ENCODE assay signal across 11 mouse cellular contexts in the genomic region with DNA sequence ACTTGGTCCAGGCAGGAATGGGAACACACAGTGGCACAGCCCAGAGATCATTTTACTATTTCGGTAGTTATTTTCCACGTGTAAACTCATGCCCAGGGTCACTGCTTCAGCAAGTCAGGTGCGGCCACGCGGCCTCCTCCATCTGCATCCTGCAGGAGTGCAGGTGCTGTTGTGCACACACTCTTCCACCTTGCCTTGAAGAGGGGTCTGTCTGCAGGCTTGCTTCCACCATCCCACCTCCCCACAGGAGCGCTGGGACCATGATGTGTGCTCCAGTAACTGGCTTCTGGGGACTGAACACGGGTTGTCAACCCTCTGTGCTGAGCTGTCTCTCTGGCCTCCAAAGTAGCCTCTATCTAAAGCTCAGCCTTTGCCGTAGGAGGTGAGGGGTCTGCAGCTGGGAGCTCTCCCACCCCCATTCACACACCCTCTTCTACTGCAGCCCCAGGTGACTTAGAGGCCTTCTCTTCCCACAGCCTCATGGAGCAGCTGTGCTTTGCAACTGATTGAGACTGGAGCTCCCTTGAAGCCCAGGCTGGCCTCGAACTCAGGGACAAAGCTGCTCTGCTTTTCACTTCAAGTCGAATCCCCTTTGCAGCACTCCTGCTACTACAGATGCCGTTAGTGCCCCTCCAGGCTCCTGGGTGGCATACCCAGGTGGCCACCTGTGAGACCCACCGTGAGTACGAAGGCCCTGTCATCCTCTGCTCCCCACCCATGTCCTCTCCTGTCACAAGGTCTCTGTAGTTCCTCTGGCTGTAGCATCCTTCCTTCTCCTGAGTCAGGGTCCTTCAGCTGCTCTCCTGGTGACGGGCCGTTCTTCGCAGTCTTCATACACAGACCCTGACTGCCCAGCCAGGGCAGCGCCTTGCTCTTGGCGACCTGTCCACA. TPM values are rescaled to one million over a fixed set of nuclear protein-coding genes. Genes with fewer than 3 reads are reported as not detected.
DNase-seq lines count a peak whose midpoint lies in the region; ATAC-seq and TF ChIP-seq lines count a peak whose summit lies in the region.
"Had no signal": no experiment of that assay in that cellular context is flagged by ENCODE, and none has a peak within 500 bp of the region (broad histone marks: within the 10 kb centered on the region; RNA-seq: fewer than 3 reads in every experiment).

No protein-coding gene starts in this region.

- no peak for TF ChIP-seq EP300 in stomach, postnatal 0 days (optimal IDR thresholded peaks at IDR 0.05)

- TF ChIP-seq CTCF in gastrocnemius, adult 2 months (IDR thresholded peaks at IDR 0.05) = no peak
- no peak for TF ChIP-seq CTCF in stomach, postnatal 0 days (IDR thresholded peaks at IDR 0.05; ENCODE audit: low read depth)
- TF ChIP-seq CTCF in midbrain, postnatal 0 days (IDR thresholded peaks at IDR 0.05) = no peak

- H3K9ac ChIP-seq in stomach, embryonic 14.5 days (replicated peaks; ENCODE audit: low read depth, low read length) = 0 out of 2 replicates have a peak overlapping the region, but pooled peaks have one; percentile 21
- H3K9ac ChIP-seq in stomach, postnatal 0 days (ENCODE audit: low read length) = no peak overlapping the region
- no peak overlapping the region for H3K9ac ChIP-seq in forebrain, embryonic 14.5 days (ENCODE audit: low read length)
- no peak overlapping the region for H3K9ac ChIP-seq in midbrain, postnatal 0 days (replicated peaks; ENCODE audit: low read length, poor library complexity, severe bottlenecking)
- H3K9ac ChIP-seq: liver, embryonic 12.5 days had no signal

- H3K36me3 ChIP-seq in stomach, embryonic 14.5 days (ENCODE audit: control insufficient read depth, insufficient read depth, low read length) = peaks cover 54% of the 10 kb centered on the region
- H3K36me3 ChIP-seq in stomach, postnatal 0 days (ENCODE audit: control insufficient read depth, insufficient read depth, low read length) = peaks cover 28% of the 10 kb centered on the region
- H3K36me3 ChIP-seq in forebrain, embryonic 14.5 days (ENCODE audit: control insufficient read depth, insufficient read depth, low read length) = peaks cover 57% of the 10 kb centered on the region
- H3K36me3 ChIP-seq in midbrain, postnatal 0 days (ENCODE audit: insufficient read depth, low read length) = peaks cover 47% of the 10 kb centered on the region

- H3K4me3 ChIP-seq in gastrocnemius, adult 2 months = no peak overlapping the region
- H3K4me3 ChIP-seq in stomach, embryonic 14.5 days (ENCODE audit: low read depth, low read length) = no peak overlapping the region
- H3K4me3 ChIP-seq in stomach, postnatal 0 days (ENCODE audit: low read depth, low read length) = no peak overlapping the region
- H3K4me3 ChIP-seq in forebrain, embryonic 14.5 days (ENCODE audit: low read depth, low read length) = no peak overlapping the region
- H3K4me3 ChIP-seq in midbrain, postnatal 0 days (ENCODE audit: low read depth, low read length) = no peak overlapping the region
- H3K4me3 ChIP-seq: liver, embryonic 12.5 days had no signal

- intact Hi-C loops in gastrocnemius, adult 2 months (cut with DNase I) = loop anchor here (2.0 kb wide), 1 partner anchor 40 kb away; the partner anchor contains the start of gene Dact3

- H3K4me2 ChIP-seq in stomach, embryonic 14.5 days (replicated peaks; ENCODE audit: low read depth, low read length) = no peak overlapping the region
- no peak overlapping the region for H3K4me2 ChIP-seq in stomach, postnatal 0 days (replicated peaks; ENCODE audit: low read depth)
- no peak overlapping the region for H3K4me2 ChIP-seq in forebrain, embryonic 14.5 days (ENCODE audit: low read length)
- no peak overlapping the region for H3K4me2 ChIP-seq in midbrain, postnatal 0 days (ENCODE audit: low read depth, low read length, poor library complexity, severe bottlenecking)
- H3K4me2 ChIP-seq: liver, embryonic 12.5 days had no signal

- H3K27me3 ChIP-seq in stomach, embryonic 14.5 days (ENCODE audit: control insufficient read depth, insufficient read depth, low read length) = no peaks in the 10 kb centered on the region
- H3K27me3 ChIP-seq in stomach, postnatal 0 days (ENCODE audit: control insufficient read depth, insufficient read depth, low read length) = no peaks in the 10 kb centered on the region
- H3K27me3 ChIP-seq in forebrain, embryonic 14.5 days (replicated peaks; ENCODE audit: control insufficient read depth, insufficient read depth, low read length) = no peaks in the 10 kb centered on the region
- no peaks in the 10 kb centered on the region for H3K27me3 ChIP-seq in midbrain, postnatal 0 days (ENCODE audit: insufficient read depth, low read length)
- H3K27me3 ChIP-seq: liver, embryonic 12.5 days had no signal

- peak overlapping the region; percentile 57; the same call in 1 of the 2 replicates for H3K27ac ChIP-seq in gastrocnemius, adult 2 months
- H3K27ac ChIP-seq in stomach, embryonic 14.5 days (ENCODE audit: low read length) = no peak overlapping the region
- H3K27ac ChIP-seq in stomach, postnatal 0 days (replicated peaks) = no peak overlapping the region
- H3K27ac ChIP-seq in forebrain, embryonic 14.5 days (ENCODE audit: low read depth, low read length) = 0 out of 2 replicates have a peak overlapping the region, but pooled peaks have one; percentile 14
- H3K27ac ChIP-seq in midbrain, postnatal 0 days (ENCODE audit: low read depth, low read length) = 0 out of 2 replicates have a peak overlapping the region, but pooled peaks have one; percentile 18
- H3K27ac ChIP-seq: liver, embryonic 12.5 days had no signal

- no peak for ATAC-seq in stomach, embryonic 14.5 days (ENCODE audit: insufficient number of reproducible peaks, insufficient read depth, low FRiP score, low read depth)
- no peak for ATAC-seq in stomach, postnatal 0 days (ENCODE audit: low FRiP score, low TSS enrichment)
- ATAC-seq in forebrain, embryonic 14.5 days = no peak
- 0 out of 2 replicates have a peak, but pooled peaks have one; percentile 0 for ATAC-seq in midbrain, postnatal 0 days (ENCODE audit: low FRiP score)

- 81% methylated on average over 18 of the region's 18 CpGs for WGBS in stomach, embryonic 14.5 days
- WGBS in stomach, postnatal 0 days = 80% methylated on average over 18 of the region's 18 CpGs
- 83% methylated on average over 18 of the region's 18 CpGs for WGBS in forebrain, embryonic 14.5 days
- 87% methylated on average over 18 of the region's 18 CpGs for WGBS in midbrain, postnatal 0 days

- H3K4me1 ChIP-seq in stomach, embryonic 14.5 days (ENCODE audit: control insufficient read depth, insufficient read depth, low read length) = peaks cover 2% of the 10 kb centered on the region; the same call in 1 of the 2 replicates
- H3K4me1 ChIP-seq in stomach, postnatal 0 days (replicated peaks; ENCODE audit: control insufficient read depth, insufficient read depth) = peaks cover 1% of the 10 kb centered on the region; the same call in 1 of the 2 replicates
- peaks cover 3% of the 10 kb centered on the region; the same call in 1 of the 2 replicates for H3K4me1 ChIP-seq in forebrain, embryonic 14.5 days (ENCODE audit: control insufficient read depth, insufficient read depth, low read length)
- H3K4me1 ChIP-seq in midbrain, postnatal 0 days (ENCODE audit: insufficient read depth, low read length) = 0 out of 2 replicates have a peak, but pooled peaks cover 4% of the 10 kb centered on the region

- peak; percentile 24 for DNase-seq in gastrocnemius, adult 2 months
- DNase-seq in gastrocnemius, adult 8-10 months (ENCODE audit: low spot score in 2 of 2) = no peak
- DNase-seq in stomach, postnatal 0 days (ENCODE audit: low spot score) = no peak
- no peak for DNase-seq in forebrain, embryonic 14.5 days (ENCODE audit: low spot score)
- DNase-seq in midbrain, postnatal 0 days (ENCODE audit: low spot score) = no peak
- no peak for DNase-seq in adrenal gland, adult (ENCODE audit: inconsistent age in 2 of 2, low spot score in 1 of 2)
- no peak for DNase-seq in lung, postnatal 36 days

- H3K9me3 ChIP-seq in stomach, embryonic 14.5 days (ENCODE audit: control insufficient read depth, low read depth, low read length) = no peaks in the 10 kb centered on the region
- no peaks in the 10 kb centered on the region for H3K9me3 ChIP-seq in stomach, postnatal 0 days (ENCODE audit: control insufficient read depth, low read length)
- no peaks in the 10 kb centered on the region for H3K9me3 ChIP-seq in forebrain, embryonic 14.5 days (replicated peaks; ENCODE audit: control insufficient read depth, low read length)
- H3K9me3 ChIP-seq in midbrain, postnatal 0 days (ENCODE audit: low read length) = no peaks in the 10 kb centered on the region
- H3K9me3 ChIP-seq: liver, embryonic 12.5 days had no signal

RNA-seq across cellular contexts. Expression of gene Ptgir, which starts 8.4 kb away (rescaled TPM):
- total RNA-seq in gastrocnemius, adult 2 months (2021) = under 1 TPM; 0.67 to 0.79 TPM
- total RNA-seq in gastrocnemius, adult 8-10 months (2022) = under 1 TPM; 0.62 to 0.97 (median 0.93) TPM
- 1.5 and 2.0 TPM in 2 replicates for polyA plus RNA-seq in stomach, embryonic 14.5 days (2014; fragmentation: Nextera tagmentation; extraction: Ambion mirVana)
- polyA plus RNA-seq in stomach, postnatal 0 days (2015; fragmentation: Nextera tagmentation; extraction: Ambion mirVana) = 1.5 and 1.6 TPM in 2 replicates
- 0.12 and 0.22 TPM in 2 replicates for polyA plus RNA-seq in forebrain, embryonic 14.5 days (2014; fragmentation: Nextera tagmentation; extraction: Ambion mirVana)
- 0.11 and 0.14 TPM in 2 replicates for total RNA-seq in midbrain, postnatal 0 days (2014; rRNA removed)
- 0.11 TPM in 1 of 2 replicates, not detected in the other for polyA plus RNA-seq in midbrain, postnatal 0 days (2015; fragmentation: Nextera tagmentation; extraction: Ambion mirVana)
- total RNA-seq: layer of hippocampus, postnatal 10 days had no signal

RNA-seq across cellular contexts. Expression of gene Calm3, which starts 9.2 kb away (rescaled TPM):
- total RNA-seq in gastrocnemius, adult 2 months (2021) = 100 to 1,000 TPM; 290 to 400 TPM
- 100 to 1,000 TPM; 386 to 534 (median 424) TPM for total RNA-seq in gastrocnemius, adult 8-10 months (2022)
- 148 and 161 TPM in 2 replicates for polyA plus RNA-seq in stomach, embryonic 14.5 days (2014; fragmentation: Nextera tagmentation; extraction: Ambion mirVana)
- 49.1 and 58.7 TPM in 2 replicates for polyA plus RNA-seq in stomach, postnatal 0 days (2015; fragmentation: Nextera tagmentation; extraction: Ambion mirVana)
- 473 and 491 TPM in 2 replicates for polyA plus RNA-seq in forebrain, embryonic 14.5 days (2014; fragmentation: Nextera tagmentation; extraction: Ambion mirVana)
- 1,835 and 1,985 TPM in 2 replicates for total RNA-seq in midbrain, postnatal 0 days (2014; rRNA removed)
- polyA plus RNA-seq in midbrain, postnatal 0 days (2015; fragmentation: Nextera tagmentation; extraction: Ambion mirVana) = 467 and 471 TPM in 2 replicates

RNA-seq across cellular contexts. Expression of gene Gng8, which starts 23.1 kb away (rescaled TPM):
- total RNA-seq in gastrocnemius, adult 2 months (2021) = not detected
- under 1 TPM in 1 of 4 experiments, not detected in 3; 0.36 TPM for total RNA-seq in gastrocnemius, adult 8-10 months (2022)
- 12.8 and 12.9 TPM in 2 replicates for polyA plus RNA-seq in stomach, embryonic 14.5 days (2014; fragmentation: Nextera tagmentation; extraction: Ambion mirVana)
- 7.3 and 7.4 TPM in 2 replicates for polyA plus RNA-seq in stomach, postnatal 0 days (2015; fragmentation: Nextera tagmentation; extraction: Ambion mirVana)
- 9.8 and 11.0 TPM in 2 replicates for polyA plus RNA-seq in forebrain, embryonic 14.5 days (2014; fragmentation: Nextera tagmentation; extraction: Ambion mirVana)
- total RNA-seq in midbrain, postnatal 0 days (2014; rRNA removed) = 1.9 and 5.2 TPM in 2 replicates
- 12.3 and 15.9 TPM in 2 replicates for polyA plus RNA-seq in midbrain, postnatal 0 days (2015; fragmentation: Nextera tagmentation; extraction: Ambion mirVana)
- total RNA-seq: neutrophil, adult 5-6 weeks had no signal

RNA-seq across cellular contexts. Expression of gene Pnmal2, which starts 29.8 kb away (rescaled TPM):
- total RNA-seq in gastrocnemius, adult 2 months (2021) = under 1 TPM; 0.74 to 0.86 TPM
- total RNA-seq in gastrocnemius, adult 8-10 months (2022) = under 1 TPM; 0.24 to 0.76 (median 0.41) TPM
- 8.6 and 8.8 TPM in 2 replicates for polyA plus RNA-seq in stomach, embryonic 14.5 days (2014; fragmentation: Nextera tagmentation; extraction: Ambion mirVana)
- 4.7 and 4.8 TPM in 2 replicates for polyA plus RNA-seq in stomach, postnatal 0 days (2015; fragmentation: Nextera tagmentation; extraction: Ambion mirVana)
- 48.1 and 63.2 TPM in 2 replicates for polyA plus RNA-seq in forebrain, embryonic 14.5 days (2014; fragmentation: Nextera tagmentation; extraction: Ambion mirVana)
- total RNA-seq in midbrain, postnatal 0 days (2014; rRNA removed) = 155 and 174 TPM in 2 replicates
- polyA plus RNA-seq in midbrain, postnatal 0 days (2015; fragmentation: Nextera tagmentation; extraction: Ambion mirVana) = 180 and 187 TPM in 2 replicates
- total RNA-seq: neutrophil, adult 5-6 weeks had no signal

RNA-seq across cellular contexts. Expression of gene Dact3, which starts 39.6 kb away (rescaled TPM):
- total RNA-seq in gastrocnemius, adult 2 months (2021) = 1 to 10 TPM in 1 of 2 experiments, under 1 TPM in 1; 0.99 to 1.7 TPM
- 1 to 10 TPM in 2 of 4 experiments, under 1 TPM in 2; 0.87 to 1.4 (median 1.1) TPM for total RNA-seq in gastrocnemius, adult 8-10 months (2022)
- polyA plus RNA-seq in stomach, embryonic 14.5 days (2014; fragmentation: Nextera tagmentation; extraction: Ambion mirVana) = 5.5 and 6.1 TPM in 2 replicates
- 3.5 and 5.1 TPM in 2 replicates for polyA plus RNA-seq in stomach, postnatal 0 days (2015; fragmentation: Nextera tagmentation; extraction: Ambion mirVana)
- polyA plus RNA-seq in forebrain, embryonic 14.5 days (2014; fragmentation: Nextera tagmentation; extraction: Ambion mirVana) = 3.5 and 4.4 TPM in 2 replicates
- total RNA-seq in midbrain, postnatal 0 days (2014; rRNA removed) = 86.0 and 107 TPM in 2 replicates
- polyA plus RNA-seq in midbrain, postnatal 0 days (2015; fragmentation: Nextera tagmentation; extraction: Ambion mirVana) = 7.5 and 7.7 TPM in 2 replicates

Comparison
In these comparisons a context has a peak if more than half of its experiments do, and no peak if none do; other contexts are left out.
1. H3K27ac ChIP-seq: peak in gastrocnemius, adult 2 months (single experiment), forebrain, embryonic 14.5 days (single experiment) and midbrain, postnatal 0 days (single experiment); none in stomach, embryonic 14.5 days (single experiment) and stomach, postnatal 0 days (single experiment).